Mouse (Mus musculus) myocyte (in vitro differentiated cells): ENCODE measurements around the gene Vps13c. TPM values are rescaled to one million over a fixed set of nuclear protein-coding genes. Genes with fewer than 3 reads are reported as not detected.

ENCODE experiments used
- H3K27me3 ChIP-seq: one replicate; pipeline ENCODE4 v1.6.1; 2011; ENCODE audit not compliant: control insufficient read depth, insufficient read depth, insufficient read length
- H3K36me3 ChIP-seq: one replicate; pipeline ENCODE4 v1.6.1; 2011; ENCODE audit not compliant: control insufficient read depth, insufficient read depth
- H3K4me2 ChIP-seq: one replicate; pipeline ENCODE4 v1.6.1; 2011; ENCODE audit warnings: low read depth, control low read depth
- H3K4me3 ChIP-seq: one replicate; pipeline ENCODE4 v1.5.1; 2011; ENCODE audit warnings: mild to moderate bottlenecking, control low read depth, moderate library complexity
- H3K79me2 ChIP-seq: one replicate; pipeline ENCODE4 v1.6.1; 2011; ENCODE audit not compliant: control insufficient read depth, insufficient read depth
- H3ac ChIP-seq: one replicate; pipeline ENCODE4 v1.6.1; 2011; ENCODE audit not compliant: control insufficient read depth, insufficient read length
- CEBPB ChIP-seq: IDR thresholded peaks from 2 replicates; pipeline ENCODE4 v1.6.1; 2011; ENCODE audit warnings: mild to moderate bottlenecking, moderate library complexity; ENCODE audit not compliant: poor library complexity, insufficient read depth, severe bottlenecking
- E2F4 ChIP-seq: IDR thresholded peaks from one replicate; pipeline ENCODE4 v1.6.1; 2011; ENCODE audit warnings: mild to moderate bottlenecking, control low read depth, moderate library complexity; ENCODE audit not compliant: insufficient read depth
- MAX ChIP-seq: IDR thresholded peaks from one replicate; pipeline ENCODE4 v1.6.1; 2011; ENCODE audit warnings: low read depth, mild to moderate bottlenecking, control low read depth
- MYOD1 ChIP-seq, 3 experiments: IDR thresholded peaks; one replicate each; pipeline ENCODE4 v1.6.1; 2011; ENCODE audit warnings: control low read depth in 2 of 3, low read depth in 2 of 3, mild to moderate bottlenecking in 2 of 3, moderate library complexity in 1 of 3; ENCODE audit not compliant: insufficient read length in 2 of 3, control insufficient read depth in 1 of 3
- MYOG ChIP-seq, 3 experiments: IDR thresholded peaks; one replicate each; pipeline ENCODE4 v1.6.1; 2011; ENCODE audit warnings: control low read depth in 2 of 3, low read depth in 2 of 3, mild to moderate bottlenecking in 2 of 3; ENCODE audit not compliant: insufficient read length in 2 of 3, control insufficient read depth in 1 of 3, insufficient read depth in 1 of 3
- POLR2A ChIP-seq: IDR thresholded peaks from one replicate; pipeline ENCODE4 v1.6.1; 2011; ENCODE audit warnings: low read depth, mild to moderate bottlenecking, control low read depth, moderate library complexity; ENCODE audit not compliant: insufficient read length
- POLR2AphosphoS2 ChIP-seq: IDR thresholded peaks from one replicate; pipeline ENCODE4 v1.6.1; 2011; ENCODE audit warnings: low read depth, control low read depth; ENCODE audit not compliant: insufficient read length
- REST ChIP-seq: IDR thresholded peaks from one replicate; pipeline ENCODE4 v1.6.1; 2011; ENCODE audit warnings: mild to moderate bottlenecking, control low read depth, moderate library complexity; ENCODE audit not compliant: insufficient read depth, insufficient read length
- SRF ChIP-seq: IDR thresholded peaks from one replicate; pipeline ENCODE4 v1.6.1; 2011; ENCODE audit warnings: low read depth; ENCODE audit not compliant: control insufficient read depth, insufficient read length
- TCF12 ChIP-seq: IDR thresholded peaks from one replicate; pipeline ENCODE4 v1.6.1; 2011; ENCODE audit warnings: mild to moderate bottlenecking, control low read depth; ENCODE audit not compliant: poor library complexity, insufficient read depth, severe bottlenecking
- TCF3 ChIP-seq: IDR thresholded peaks from one replicate; pipeline ENCODE4 v1.6.1; 2011; ENCODE audit warnings: low read depth, control low read depth; ENCODE audit not compliant: insufficient read length
- USF1 ChIP-seq: IDR thresholded peaks from one replicate; pipeline ENCODE4 v1.6.1; 2011; ENCODE audit warnings: low read depth, mild to moderate bottlenecking, control low read depth, moderate library complexity
- polyA plus RNA-seq: library from polyadenylated mRNA; unstranded; fragments of >200 nt; fragmentation: generic; extraction: Trizol; gene quantifications from one replicate; pipeline ENCODE4 v1.2.1, GENCODE M21; 2012; ENCODE audit warnings: missing spikeins

Vps13c gene
- polyA plus RNA-seq, 1 experiment: 7.3 TPM

DNA sequence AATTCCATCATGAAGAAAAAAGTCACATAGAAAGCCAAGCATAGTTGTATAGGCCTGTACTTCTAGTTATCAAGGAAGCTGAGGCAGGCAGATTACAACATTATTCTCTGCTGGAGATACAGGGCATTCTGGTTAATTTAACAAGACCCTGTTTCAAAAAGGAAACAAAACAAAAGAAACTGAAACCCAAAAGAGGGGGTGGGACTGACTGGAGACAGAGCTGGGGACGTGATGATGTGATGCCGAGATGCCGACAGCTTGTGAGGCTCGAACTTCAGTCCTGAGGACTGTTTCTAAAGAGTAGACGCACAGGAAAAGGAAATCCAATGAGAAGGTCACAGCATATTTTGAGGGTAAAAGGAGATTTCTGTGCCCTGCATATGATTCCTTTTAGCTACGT lies 64.2 kb downstream of the Vps13c start:
- Histone ChIP-seq H3ac (no peak overlapping the region), H3K27me3 (no peaks in the 10 kb centered on the region), H3K79me2 (no peaks in the 10 kb centered on the region), H3K4me3 (no peak overlapping the region), H3K4me2 (no peak overlapping the region), H3K36me3 (peaks cover 11% of the 10 kb centered on the region)
- TF ChIP-seq POLR2A (no peak), MYOG (IDR thresholded peaks at IDR 0.05; ENCODE audit: control insufficient read depth in 1 of 3, insufficient read depth in 1 of 3, insufficient read length in 2 of 3, low read depth in 2 of 3) (no peak), USF1 (no peak), CEBPB (no peak), TCF3 (no peak), SRF (no peak), MYOD1 (IDR thresholded peaks at IDR 0.05; ENCODE audit: control insufficient read depth in 1 of 3, insufficient read length in 2 of 3, low read depth in 2 of 3) (no peak), REST (no peak), MAX (no peak), TCF12 (no peak), E2F4 (no peak), POLR2AphosphoS2 (no peak)

DNA sequence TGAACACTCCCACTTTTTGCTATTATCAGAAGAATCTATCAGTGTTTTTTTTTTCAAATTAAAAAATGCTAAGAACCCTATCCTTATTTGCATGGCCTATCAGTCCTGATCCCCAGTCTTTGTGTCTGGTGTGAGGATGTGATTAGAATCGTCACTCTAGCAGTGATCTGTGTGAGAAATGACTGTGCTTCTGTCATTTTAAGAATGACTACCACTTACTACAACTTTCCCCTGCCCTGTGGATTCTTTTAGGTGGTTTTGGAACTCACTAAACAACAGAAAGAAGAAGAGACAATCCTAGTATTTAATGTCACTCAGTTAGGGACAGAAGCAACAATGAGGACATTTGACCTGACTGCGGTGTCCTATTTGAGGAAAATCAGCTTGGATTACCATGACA lies 65.3 kb downstream of the Vps13c start:
- Histone ChIP-seq H3K4me3 (no peak overlapping the region), H3ac (no peak overlapping the region), H3K4me2 (no peak overlapping the region), H3K27me3 (no peaks in the 10 kb centered on the region), H3K79me2 (no peaks in the 10 kb centered on the region), H3K36me3 (peaks cover 11% of the 10 kb centered on the region)
- TF ChIP-seq POLR2AphosphoS2: no peak
- TF ChIP-seq E2F4: no peak
- no peak for TF ChIP-seq MYOG (IDR thresholded peaks at IDR 0.05; ENCODE audit: control insufficient read depth in 1 of 3, insufficient read depth in 1 of 3, insufficient read length in 2 of 3, low read depth in 2 of 3)
- no peak for TF ChIP-seq USF1
- no peak for TF ChIP-seq POLR2A
- no peak for TF ChIP-seq CEBPB
- no peak for TF ChIP-seq TCF12
- TF ChIP-seq MYOD1 (IDR thresholded peaks at IDR 0.05; ENCODE audit: control insufficient read depth in 1 of 3, insufficient read length in 2 of 3, low read depth in 2 of 3): no peak

DNA sequence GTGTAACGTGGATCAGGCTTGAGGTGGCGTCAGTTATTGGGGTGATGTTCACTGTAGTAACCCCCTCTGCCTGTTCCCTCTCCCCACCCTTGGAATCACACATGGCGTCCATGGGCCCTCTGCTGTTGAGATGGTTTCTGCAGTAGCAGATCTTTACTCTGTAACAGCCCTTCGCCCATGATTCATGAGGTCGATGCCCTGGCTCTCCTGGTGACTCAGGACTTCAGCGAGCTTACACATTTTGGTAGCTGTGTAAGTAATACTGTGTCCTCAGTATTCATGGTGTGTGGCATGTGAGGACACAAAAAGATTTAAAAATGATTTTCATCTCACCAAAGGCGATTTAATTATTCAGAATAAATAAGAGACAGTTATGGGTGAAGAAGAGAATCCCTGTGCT lies 74.5 kb downstream of the Vps13c start:
- Histone ChIP-seq H3K36me3 (peaks cover 34% of the 10 kb centered on the region), H3K79me2 (no peaks in the 10 kb centered on the region), H3ac (no peak overlapping the region), H3K4me2 (no peak overlapping the region), H3K4me3 (no peak overlapping the region), H3K27me3 (no peaks in the 10 kb centered on the region)
- TF ChIP-seq TCF12: no peak
- no peak for TF ChIP-seq POLR2AphosphoS2
- TF ChIP-seq POLR2A: no peak
- TF ChIP-seq MYOG (IDR thresholded peaks at IDR 0.05; ENCODE audit: control insufficient read depth in 1 of 3, insufficient read depth in 1 of 3, insufficient read length in 2 of 3, low read depth in 2 of 3): no peak
- no peak for TF ChIP-seq MYOD1 (IDR thresholded peaks at IDR 0.05; ENCODE audit: control insufficient read depth in 1 of 3, insufficient read length in 2 of 3, low read depth in 2 of 3)
- no peak for TF ChIP-seq E2F4
- no peak for TF ChIP-seq TCF3
- TF ChIP-seq REST: no peak
- TF ChIP-seq MAX: no peak
- TF ChIP-seq USF1: no peak
- TF ChIP-seq CEBPB: no peak
- no peak for TF ChIP-seq SRF

DNA sequence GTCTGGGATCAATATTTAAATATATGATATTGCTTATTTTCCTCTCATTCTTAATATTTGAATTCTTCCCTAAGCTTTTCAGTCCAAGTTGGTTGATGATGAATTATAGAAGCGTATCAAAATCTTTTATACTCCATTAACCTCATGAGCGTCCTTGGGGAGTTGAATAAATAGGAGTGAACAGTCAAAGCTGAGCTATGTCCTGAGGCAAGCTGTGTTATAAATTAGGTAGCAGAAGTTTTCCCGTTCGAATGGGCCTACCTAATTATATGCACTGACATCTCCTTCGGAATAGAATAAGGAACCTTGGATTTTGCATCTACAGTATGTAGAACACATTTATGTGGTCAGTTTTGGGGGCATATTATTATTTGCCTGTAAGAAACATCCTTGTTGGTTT lies 82.2 kb downstream of the Vps13c start:
- Histone ChIP-seq H3K4me3 (no peak overlapping the region), H3ac (no peak overlapping the region), H3K4me2 (no peak overlapping the region), H3K27me3 (no peaks in the 10 kb centered on the region), H3K36me3 (peaks cover 31% of the 10 kb centered on the region), H3K79me2 (no peaks in the 10 kb centered on the region)
- TF ChIP-seq CEBPB: no peak
- TF ChIP-seq REST: no peak
- no peak for TF ChIP-seq POLR2AphosphoS2
- TF ChIP-seq USF1: no peak
- TF ChIP-seq SRF: no peak
- TF ChIP-seq TCF3: no peak
- no peak for TF ChIP-seq MYOG (IDR thresholded peaks at IDR 0.05; ENCODE audit: control insufficient read depth in 1 of 3, insufficient read depth in 1 of 3, insufficient read length in 2 of 3, low read depth in 2 of 3)
- no peak for TF ChIP-seq TCF12
- no peak for TF ChIP-seq MAX
- no peak for TF ChIP-seq E2F4
- no peak for TF ChIP-seq MYOD1 (IDR thresholded peaks at IDR 0.05; ENCODE audit: control insufficient read depth in 1 of 3, insufficient read length in 2 of 3, low read depth in 2 of 3)
- TF ChIP-seq POLR2A: no peak

DNA sequence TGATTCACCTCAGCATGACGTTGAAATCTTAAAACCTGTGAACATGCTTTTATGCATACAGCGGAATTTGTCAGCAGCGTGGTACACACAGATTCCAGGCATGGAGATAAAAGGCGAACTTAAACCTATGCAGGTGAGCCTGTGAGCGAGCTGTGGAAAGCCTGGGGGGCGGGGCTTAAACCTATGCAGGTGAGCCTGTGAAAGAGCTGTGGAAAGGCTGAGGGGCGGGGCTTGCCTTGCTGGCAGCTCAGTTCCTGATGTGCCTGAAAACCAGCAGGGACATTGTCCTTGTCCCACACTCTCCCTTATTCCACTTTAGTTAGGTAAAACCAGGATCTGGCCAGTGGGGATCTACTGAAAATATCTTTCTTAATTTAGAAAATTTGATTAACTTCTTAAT lies 90.4 kb downstream of the Vps13c start:
- Histone ChIP-seq H3K4me2 (no peak overlapping the region), H3K36me3 (peaks cover 19% of the 10 kb centered on the region), H3K79me2 (no peaks in the 10 kb centered on the region), H3ac (no peak overlapping the region), H3K4me3 (no peak overlapping the region), H3K27me3 (no peaks in the 10 kb centered on the region)
- TF ChIP-seq USF1 (no peak), POLR2AphosphoS2 (no peak), POLR2A (no peak), MYOG (IDR thresholded peaks at IDR 0.05; ENCODE audit: control insufficient read depth in 1 of 3, insufficient read depth in 1 of 3, insufficient read length in 2 of 3, low read depth in 2 of 3) (no peak), SRF (no peak), E2F4 (no peak), TCF3 (no peak), TCF12 (no peak), REST (no peak), CEBPB (no peak), MAX (no peak), MYOD1 (IDR thresholded peaks at IDR 0.05; ENCODE audit: control insufficient read depth in 1 of 3, insufficient read length in 2 of 3, low read depth in 2 of 3) (no peak)
